Comparison of ENCODE assay signal across 8 mouse cellular contexts in the genomic region with DNA sequence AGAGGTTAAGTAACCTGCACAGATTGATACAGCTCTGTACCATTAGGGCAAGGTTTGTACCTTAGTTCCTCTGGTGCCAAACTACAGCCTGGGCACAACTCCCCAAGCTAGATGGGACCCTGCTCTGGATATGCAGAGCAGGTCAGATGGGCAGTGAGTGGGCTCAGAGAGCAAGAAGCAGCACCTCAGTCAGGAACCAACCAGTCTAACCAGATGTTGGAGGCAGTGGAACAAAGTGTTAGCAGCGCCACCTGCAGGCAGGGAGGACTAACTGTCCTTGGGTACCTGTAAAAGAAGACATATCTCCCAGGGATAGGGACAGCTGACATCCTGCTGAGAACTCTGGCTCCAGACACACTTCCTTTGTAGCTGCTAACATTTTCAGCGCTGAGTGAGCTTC.
A peak's percentile ranks its signal among the peaks of the same experiment; 100 is the strongest.
DNase-seq lines count a peak whose midpoint lies in the region; ATAC-seq and TF ChIP-seq lines count a peak whose summit lies in the region.

No protein-coding gene starts in this region.

- TF ChIP-seq EP300 in stomach, postnatal 0 days (optimal IDR thresholded peaks at IDR 0.05): no peak

- DNase-seq in kidney, postnatal 0 days (ENCODE audit: low spot score): peak; percentile 30
- DNase-seq in MN1 (ENCODE audit: low spot score): peak; percentile 29
- DNase-seq in limb, embryonic 11.5 days (ENCODE audit: low spot score): peak; percentile 72
- DNase-seq in stomach, postnatal 0 days (ENCODE audit: low spot score): peak; percentile 72
- DNase-seq in adrenal gland, postnatal 10 days: no peak
- no peak for DNase-seq in ovary, postnatal 10 days (ENCODE audit: low spot score)
- DNase-seq in cerebellum, adult 9-10 months: no peak

- H3K27me3 ChIP-seq in kidney, postnatal 0 days (ENCODE audit: insufficient read depth, low read length): no peaks in the 10 kb centered on the region
- peaks cover 5% of the 10 kb centered on the region; the same call in 1 of the 2 replicates for H3K27me3 ChIP-seq in kidney, embryonic 16.5 days (ENCODE audit: insufficient read depth, low read length)
- no peaks in the 10 kb centered on the region for H3K27me3 ChIP-seq in limb, embryonic 11.5 days (ENCODE audit: control insufficient read depth, insufficient read depth, low read length)
- H3K27me3 ChIP-seq in stomach, postnatal 0 days (ENCODE audit: control insufficient read depth, insufficient read depth, low read length): no peaks in the 10 kb centered on the region

- TF ChIP-seq CTCF in kidney, postnatal 0 days (IDR thresholded peaks at IDR 0.05; ENCODE audit: low read depth): peak; percentile 63
- peak; percentile 71 for TF ChIP-seq CTCF in stomach, postnatal 0 days (IDR thresholded peaks at IDR 0.05; ENCODE audit: low read depth)

- no peak overlapping the region for H3K4me2 ChIP-seq in kidney, postnatal 0 days (ENCODE audit: low read length)
- H3K4me2 ChIP-seq in kidney, embryonic 16.5 days (replicated peaks; ENCODE audit: low read depth, low read length): no peak overlapping the region
- no peak overlapping the region for H3K4me2 ChIP-seq in limb, embryonic 11.5 days (ENCODE audit: low read depth, severe bottlenecking)
- no peak overlapping the region for H3K4me2 ChIP-seq in stomach, postnatal 0 days (replicated peaks; ENCODE audit: low read depth)

- no peak for ATAC-seq in kidney, postnatal 0 days (replicated peaks; ENCODE audit: low FRiP score, low read depth)
- no peak for ATAC-seq in kidney, embryonic 16.5 days (ENCODE audit: low FRiP score, low TSS enrichment)
- no peak for ATAC-seq in limb, embryonic 11.5 days (ENCODE audit: insufficient number of reproducible peaks, low FRiP score, low TSS enrichment, low read depth)
- ATAC-seq in stomach, postnatal 0 days (ENCODE audit: low FRiP score, low TSS enrichment): no peak

- no peak overlapping the region for H3K27ac ChIP-seq in kidney, postnatal 0 days
- no peak overlapping the region for H3K27ac ChIP-seq in kidney, embryonic 16.5 days (ENCODE audit: low read length)
- H3K27ac ChIP-seq in limb, embryonic 11.5 days (replicated peaks; ENCODE audit: low read depth, low read length): no peak overlapping the region
- H3K27ac ChIP-seq in stomach, postnatal 0 days (replicated peaks): no peak overlapping the region

- H3K9me3 ChIP-seq in kidney, postnatal 0 days (replicated peaks; ENCODE audit: low read length): no peaks in the 10 kb centered on the region
- no peaks in the 10 kb centered on the region for H3K9me3 ChIP-seq in kidney, embryonic 16.5 days (ENCODE audit: low read length)
- H3K9me3 ChIP-seq in limb, embryonic 11.5 days (ENCODE audit: control insufficient read depth, low read length): no peaks in the 10 kb centered on the region
- no peaks in the 10 kb centered on the region for H3K9me3 ChIP-seq in stomach, postnatal 0 days (ENCODE audit: control insufficient read depth, low read length)

- no peaks in the 10 kb centered on the region for H3K36me3 ChIP-seq in kidney, postnatal 0 days (ENCODE audit: insufficient read depth, low read length)
- H3K36me3 ChIP-seq in kidney, embryonic 16.5 days (ENCODE audit: insufficient read depth, low read length): no peaks in the 10 kb centered on the region
- no peaks in the 10 kb centered on the region for H3K36me3 ChIP-seq in limb, embryonic 11.5 days (ENCODE audit: control insufficient read depth, insufficient read depth, low read length)
- H3K36me3 ChIP-seq in stomach, postnatal 0 days (ENCODE audit: control insufficient read depth, insufficient read depth, low read length): no peaks in the 10 kb centered on the region

- 40% methylated on average over 2 of the region's 2 CpGs for whole genome bisulfite sequencing in kidney, postnatal 0 days
- 29% methylated on average over 2 of the region's 2 CpGs for WGBS in kidney, embryonic 16.5 days
- 32% methylated on average over 2 of the region's 2 CpGs for WGBS in limb, embryonic 11.5 days
- WGBS in stomach, postnatal 0 days: 40% methylated on average over 2 of the region's 2 CpGs

- no peak overlapping the region for H3K4me3 ChIP-seq in kidney, postnatal 0 days (replicated peaks; ENCODE audit: low read depth, low read length)
- no peak overlapping the region for H3K4me3 ChIP-seq in kidney, embryonic 16.5 days (ENCODE audit: low read length)
- no peak overlapping the region for H3K4me3 ChIP-seq in limb, embryonic 11.5 days (ENCODE audit: low read depth, low read length)
- H3K4me3 ChIP-seq in stomach, postnatal 0 days (ENCODE audit: low read depth, low read length): no peak overlapping the region

- peaks cover 10% of the 10 kb centered on the region; the same call in 1 of the 2 replicates for H3K4me1 ChIP-seq in kidney, postnatal 0 days (replicated peaks; ENCODE audit: insufficient read depth, low read length)
- peaks cover 8% of the 10 kb centered on the region for H3K4me1 ChIP-seq in kidney, embryonic 16.5 days (ENCODE audit: insufficient read depth, low read length)
- H3K4me1 ChIP-seq in limb, embryonic 11.5 days (ENCODE audit: control insufficient read depth, insufficient read depth, low read length): peaks cover 5% of the 10 kb centered on the region; the same call in 1 of the 2 replicates
- H3K4me1 ChIP-seq in stomach, postnatal 0 days (replicated peaks; ENCODE audit: control insufficient read depth, insufficient read depth): peaks cover 3% of the 10 kb centered on the region; the same call in 1 of the 2 replicates

- no peak overlapping the region for H3K9ac ChIP-seq in kidney, postnatal 0 days (ENCODE audit: low read depth, low read length)
- no peak overlapping the region for H3K9ac ChIP-seq in kidney, embryonic 16.5 days (replicated peaks; ENCODE audit: low read length)
- H3K9ac ChIP-seq in limb, embryonic 11.5 days (ENCODE audit: low read length): no peak overlapping the region
- no peak overlapping the region for H3K9ac ChIP-seq in stomach, postnatal 0 days (ENCODE audit: low read length)

Comparison
In these comparisons a context has a peak if more than half of its experiments do, and no peak if none do; other contexts are left out.
1. DNase-seq: peak in kidney, postnatal 0 days (single experiment), MN1 (single experiment), limb, embryonic 11.5 days (single experiment) and stomach, postnatal 0 days (single experiment); none in adrenal gland, postnatal 10 days (single experiment), ovary, postnatal 10 days (single experiment) and cerebellum, adult 9-10 months (single experiment).